Mouse (Mus musculus): ENCODE data around the gene Lca5l.
A peak's percentile ranks its signal among the peaks of the same experiment; 100 is the strongest.

Lca5l gene

GRCm38 (mm10) chr16:96191531-96192506, at the start of gene Lca5l:
Lca5l (minus strand) TSS chr16:96192271.
- peak; percentile 99 for DNase-seq

DNA sequence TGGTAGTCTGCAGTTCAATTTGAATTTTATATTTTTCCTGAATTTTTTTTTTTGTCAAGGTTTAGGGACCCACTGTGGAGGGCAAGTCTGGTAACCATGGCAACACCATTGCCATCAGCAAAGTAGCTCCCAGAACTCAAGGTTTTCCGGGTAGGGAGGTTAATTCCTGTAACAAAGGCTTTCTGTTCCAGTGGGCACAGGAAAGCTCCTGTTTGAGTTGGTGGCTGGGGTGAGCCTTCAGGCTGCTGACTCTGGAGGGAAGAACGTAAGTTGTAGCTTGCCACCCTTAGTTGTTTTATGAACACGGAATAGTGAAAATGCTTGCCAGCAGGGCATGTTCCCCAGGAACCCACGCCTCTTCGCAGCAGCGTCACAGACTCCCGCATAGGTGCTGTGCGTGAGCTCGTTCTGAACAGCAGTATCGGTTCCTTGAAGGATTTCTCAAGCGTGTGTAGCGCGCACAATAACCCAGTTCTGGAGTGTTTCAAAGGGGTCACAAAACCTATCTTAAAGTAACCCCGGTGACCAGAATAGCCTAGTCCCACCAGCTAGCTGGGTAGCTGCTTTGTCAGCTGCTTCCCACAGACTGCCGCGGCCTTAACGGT, 43.4 kb upstream of the Lca5l start, which contains the start of gene B3galt5:
TSS of gene B3galt5 (plus strand) at position 436 of the 605 bp plus-strand sequence.
- no peak for DNase-seq

- no peak for DNase-seq
Observed at GRCm38 (mm10) chr16:96233996-96234395, 41.9 kb upstream of the Lca5l start.

GRCm38 (mm10) chr16:96231974-96232373, 39.9 kb upstream of the Lca5l start:
- no peak for DNase-seq

GRCm38 (mm10) chr16:96231251-96231650, 39.2 kb upstream of the Lca5l start:
- no peak for DNase-seq

GRCm38 (mm10) chr16:96230411-96230810, 38.3 kb upstream of the Lca5l start:
- peak; percentile 87 for DNase-seq

DNA sequence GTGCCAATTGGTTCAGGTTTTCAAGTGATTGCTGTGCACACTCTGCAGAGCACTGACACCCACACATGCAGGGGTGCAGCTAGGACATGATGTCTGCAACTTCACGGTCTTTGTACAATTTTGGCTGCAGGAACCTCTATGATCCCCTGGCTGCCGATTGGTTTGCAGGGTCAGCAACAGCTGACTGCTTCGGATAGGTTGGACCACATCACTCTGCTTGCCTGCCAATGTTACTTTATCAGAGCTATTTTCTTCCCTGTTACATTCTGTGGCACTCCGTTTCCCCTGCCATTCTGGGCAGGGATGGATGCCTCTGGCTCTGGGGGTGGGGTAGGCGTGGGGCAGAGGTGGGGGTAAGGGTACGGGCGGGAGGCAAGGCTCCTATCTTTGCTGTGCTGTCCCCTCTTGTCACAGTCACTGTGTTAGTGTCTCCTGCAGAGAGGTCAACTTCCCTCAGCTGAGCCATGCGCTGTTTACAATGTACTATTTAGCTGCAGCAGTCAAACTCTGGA, 37.0 kb upstream of the Lca5l start:
- no peak for DNase-seq

DNA sequence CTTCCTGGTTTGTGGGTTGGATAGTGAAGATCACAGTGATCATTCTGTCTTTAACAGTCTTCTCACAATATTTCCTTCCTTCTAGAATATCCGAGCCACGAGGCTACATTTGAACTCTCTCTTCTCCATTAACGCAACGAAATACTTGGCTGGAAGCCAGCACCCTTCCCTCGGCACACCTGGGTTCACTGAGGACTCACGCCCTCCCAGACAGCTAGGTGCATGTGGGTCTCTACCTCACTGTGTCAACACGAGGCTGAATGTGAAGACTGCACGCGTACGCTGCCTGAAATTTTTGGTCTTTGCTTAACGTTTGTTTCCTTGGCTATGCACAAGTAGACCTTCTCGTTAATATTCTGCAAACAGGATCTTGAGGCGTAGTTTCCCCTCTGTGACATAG, 36.4 kb upstream of the Lca5l start:
- DNase-seq: no peak

- DNase-seq: no peak
Observed at GRCm38 (mm10) chr16:96222452-96222851, 30.4 kb upstream of the Lca5l start.

- no peak for DNase-seq
Observed at GRCm38 (mm10) chr16:96221959-96222358, 29.9 kb upstream of the Lca5l start.

DNA sequence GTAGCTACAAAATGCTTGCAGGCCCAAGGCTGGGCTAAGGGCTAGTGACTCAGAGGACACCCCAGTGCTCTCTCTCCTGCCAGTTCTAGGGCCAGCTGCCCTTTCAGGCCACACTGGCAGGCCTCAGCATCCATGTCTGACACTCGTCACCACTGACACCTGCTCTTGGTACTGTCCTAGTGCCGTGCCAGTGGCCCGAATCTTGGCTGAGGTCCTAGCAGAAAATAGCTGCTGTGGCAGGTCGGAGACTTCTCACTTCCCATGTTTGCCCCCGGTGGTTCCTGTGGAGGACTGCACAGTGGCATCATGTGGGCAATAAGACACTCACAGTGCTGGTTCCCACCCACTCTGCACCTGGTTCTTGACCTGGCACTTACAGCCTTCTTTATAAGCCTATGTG, 29.4 kb upstream of the Lca5l start:
- peak; percentile 44 for DNase-seq

GRCm38 (mm10) chr16:96213027-96213426, 21.0 kb upstream of the Lca5l start:
- DNase-seq: no peak

DNA sequence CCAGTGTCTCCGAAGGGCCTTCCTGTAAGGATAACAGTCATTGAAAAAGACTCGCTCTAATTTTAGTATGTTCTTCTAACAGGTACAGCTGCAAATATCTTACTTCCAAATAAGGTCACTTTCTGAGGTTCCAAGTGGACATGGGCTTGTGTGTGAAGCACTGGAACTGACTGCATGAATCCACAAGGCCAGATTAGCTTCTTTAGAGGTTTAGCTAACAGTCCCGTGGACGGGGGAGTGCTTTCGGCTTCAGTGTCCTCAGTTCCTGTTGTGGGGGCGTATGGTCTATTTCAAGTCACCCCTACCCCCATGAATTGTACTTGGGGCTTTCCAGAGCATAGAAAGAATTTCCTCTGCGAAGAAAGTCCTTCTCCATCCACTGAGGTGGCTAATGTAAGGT, 18.8 kb upstream of the Lca5l start:
- DNase-seq: no peak

DNA sequence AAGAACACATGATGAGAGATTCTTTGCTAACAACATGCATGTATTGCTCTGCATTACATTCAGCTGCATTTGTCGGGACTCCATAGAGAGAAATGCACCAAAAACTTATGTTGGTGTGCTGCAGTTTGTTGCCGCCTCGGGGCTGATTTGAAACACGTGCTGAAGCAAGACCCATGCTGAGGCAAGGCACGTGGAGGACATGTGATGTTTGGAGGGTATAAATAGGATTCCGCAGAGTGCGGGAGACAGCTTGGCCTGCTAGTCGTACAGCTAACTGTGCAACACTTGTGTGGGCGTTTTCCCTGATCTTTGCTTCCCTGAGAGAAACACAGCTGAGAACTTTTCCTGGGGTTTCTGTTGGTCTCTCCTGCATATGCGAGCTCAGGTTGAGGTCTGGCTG, 17.7 kb upstream of the Lca5l start:
- no peak for DNase-seq

- no peak for DNase-seq
Observed at GRCm38 (mm10) chr16:96201485-96202232, 9.6 kb upstream of the Lca5l start.

DNA sequence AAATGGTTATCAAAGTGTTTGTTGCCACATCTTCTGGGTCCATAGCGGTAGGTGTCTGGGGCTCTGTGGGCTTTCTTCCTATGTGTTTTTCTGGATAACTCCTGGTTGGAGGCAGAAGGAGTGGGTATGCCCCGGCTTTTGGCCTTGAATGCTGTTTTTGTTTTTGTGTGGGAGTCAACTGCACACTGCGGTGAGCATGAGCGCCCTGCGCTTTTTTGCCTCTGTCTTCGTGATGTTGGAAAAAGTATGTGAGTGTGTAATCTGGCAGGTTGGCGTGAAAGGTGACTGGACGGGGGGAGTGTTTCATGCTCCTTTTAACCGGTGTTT, 8.6 kb upstream of the Lca5l start:
- no peak for DNase-seq

DNA sequence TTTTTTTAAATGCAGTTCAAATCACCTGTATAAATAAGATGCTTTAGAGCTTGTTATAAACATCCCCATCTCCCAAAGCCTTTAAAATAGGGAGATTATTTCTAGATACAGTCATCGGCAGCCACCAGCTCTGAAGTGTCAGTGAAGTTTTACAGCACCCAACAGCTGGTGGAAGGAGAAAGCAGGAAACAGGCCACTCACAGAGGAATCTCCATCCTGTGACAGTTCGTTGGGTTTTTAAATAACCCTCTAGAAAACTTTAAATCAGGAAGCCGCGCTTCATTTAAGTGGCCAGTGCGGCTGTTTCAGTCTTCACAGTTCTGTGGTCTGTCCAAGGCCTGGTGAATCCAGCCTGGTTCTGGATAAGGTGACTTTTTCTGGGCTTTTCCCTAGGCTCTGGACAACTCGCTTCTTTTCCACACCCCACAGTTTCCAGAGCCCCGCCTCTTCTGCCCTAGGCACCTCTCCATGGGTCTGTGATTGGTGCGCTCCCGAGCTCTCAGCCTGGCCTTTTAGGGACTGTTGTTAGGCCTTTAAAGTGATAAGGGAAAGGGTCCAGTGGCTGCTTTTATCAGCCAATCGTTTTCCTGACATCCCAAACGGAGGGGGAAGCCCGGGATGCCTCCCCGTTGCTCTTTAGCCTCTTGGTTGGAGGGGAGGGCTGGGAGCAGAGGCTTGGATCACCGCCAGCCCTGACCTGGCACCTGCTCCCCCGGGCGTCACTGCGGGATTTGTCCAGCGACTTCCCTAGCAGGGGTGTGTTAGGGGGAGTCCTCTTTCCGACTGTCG, 8.0 kb upstream of the Lca5l start, which contains the start of gene Sh3bgr:
TSS of gene Sh3bgr (plus strand) at position 538 of the 789 bp plus-strand sequence.
- DNase-seq: peak; percentile 73

DNA sequence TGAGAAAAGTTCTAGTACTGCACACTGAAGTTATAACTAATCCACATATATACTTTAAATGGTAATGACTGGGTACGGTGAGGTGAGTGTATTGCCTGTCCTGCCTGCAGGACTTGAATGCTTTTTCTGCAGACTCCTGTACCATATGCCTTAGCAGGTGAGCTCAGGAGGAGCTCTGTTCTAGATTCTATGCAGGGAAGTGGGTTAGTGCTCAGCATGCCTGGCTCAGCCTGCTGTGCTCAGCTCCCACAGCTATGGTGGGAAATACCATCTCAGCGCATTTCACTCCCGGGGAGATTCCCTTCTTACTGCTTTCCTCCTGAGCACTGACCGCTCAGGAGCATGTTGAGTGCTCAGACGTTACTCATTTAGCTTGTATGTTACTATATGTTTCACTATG, 4.5 kb downstream of the Lca5l start:
- DNase-seq: no peak

- no peak for DNase-seq
Observed at GRCm38 (mm10) chr16:96179156-96179555, 12.9 kb downstream of the Lca5l start.

- DNase-seq: no peak
Observed at GRCm38 (mm10) chr16:96175399-96175798, 16.7 kb downstream of the Lca5l start.

DNA sequence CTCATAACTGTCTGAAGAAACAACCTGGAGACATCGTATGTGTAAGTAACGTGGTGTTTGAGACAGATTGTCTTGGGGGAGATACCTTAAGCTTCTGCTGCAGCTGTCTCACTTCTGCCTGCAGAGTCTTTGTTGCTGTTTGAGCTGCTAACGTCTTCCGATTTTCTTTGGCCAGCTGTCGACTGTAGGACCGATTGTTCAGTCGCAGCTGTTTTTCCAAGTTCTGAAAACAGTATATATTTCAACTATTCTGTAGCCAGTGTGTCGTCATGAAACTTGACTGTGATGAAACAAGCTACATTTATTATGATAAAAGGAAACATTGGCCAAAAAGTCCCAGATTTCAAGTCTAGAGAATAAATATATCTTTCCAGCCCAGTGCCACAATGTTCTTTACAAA, 18.4 kb downstream of the Lca5l start:
- no peak for DNase-seq

DNA sequence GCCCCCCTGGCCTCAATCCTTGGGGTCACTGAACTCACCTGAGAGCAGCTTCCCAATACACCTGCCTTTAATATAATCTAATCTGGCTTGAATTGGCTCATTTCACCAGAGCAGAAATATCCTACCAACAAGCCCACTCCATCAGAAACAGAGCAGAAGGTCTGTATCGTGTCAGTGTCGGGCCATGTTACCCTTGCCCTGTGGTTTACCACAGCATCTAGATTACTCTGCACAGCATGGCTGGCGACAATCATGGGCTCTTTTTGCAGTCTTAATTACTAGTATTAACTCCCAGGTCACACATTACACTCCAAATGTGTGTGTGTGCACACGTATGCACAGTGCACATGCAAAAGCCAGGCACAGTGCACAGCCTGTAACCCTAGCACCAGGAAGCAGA, 23.2 kb downstream of the Lca5l start:
- no peak for DNase-seq
